Mouse (Mus musculus) heart, embryonic 14.5 days (tissue): ENCODE results near the gene 2010111I01Rik. TPM values are rescaled to one million over a fixed set of nuclear protein-coding genes. Genes with fewer than 3 reads are reported as not detected.

Experiments
- ATAC-seq: fragments of 200-750 bp; cut with Nextera tagmentation; 2 replicates; pipeline ENCODE4 v1.8.0; 2017; ENCODE audit warnings: low read depth, moderate TSS enrichment; ENCODE audit not compliant: insufficient number of reproducible peaks, insufficient read depth, low FRiP score
- H3K27ac ChIP-seq, 2 experiments: fragments of 200-500 bp in 1 of 2; fragments of 300-500 bp in 1 of 2; sonication (generic) in 1 of 2; replicated peaks in 1 of 2; 2 replicates each; pipeline ENCODE4 v1.5.1; 2012 to 2014; ENCODE audit warnings: low read depth in 2 of 2, low read length in 2 of 2, control low read depth in 1 of 2, mild to moderate bottlenecking in 1 of 2, mixed read lengths in 1 of 2; ENCODE audit not compliant: control insufficient read depth in 1 of 2, insufficient read depth in 1 of 2
- H3K27me3 ChIP-seq: fragments of 300-500 bp; sonication (generic); 2 replicates; pipeline ENCODE4 v1.6.1; 2014; ENCODE audit warnings: mild to moderate bottlenecking, low read length, control low read depth; ENCODE audit not compliant: control insufficient read depth, insufficient read depth
- H3K36me3 ChIP-seq: fragments of 300-500 bp; sonication (generic); 2 replicates; pipeline ENCODE4 v1.6.1; 2014; ENCODE audit warnings: mild to moderate bottlenecking, control low read depth, low read length, mixed read lengths; ENCODE audit not compliant: control insufficient read depth, insufficient read depth
- H3K4me1 ChIP-seq, 2 experiments: fragments of 200-500 bp in 1 of 2; fragments of 300-500 bp in 1 of 2; sonication (generic) in 1 of 2; 2 replicates each; pipeline ENCODE4 v1.6.1; 2012 to 2014; ENCODE audit warnings: low read length in 2 of 2, control low read depth in 1 of 2, mixed read lengths in 1 of 2; ENCODE audit not compliant: control insufficient read depth in 2 of 2, insufficient read depth in 2 of 2
- H3K4me2 ChIP-seq: fragments of 300-500 bp; sonication (generic); 2 replicates; pipeline ENCODE4 v1.6.1; 2014; ENCODE audit warnings: mild to moderate bottlenecking, low read length
- H3K4me3 ChIP-seq, 2 experiments: fragments of 200-500 bp in 1 of 2; fragments of 300-500 bp in 1 of 2; sonication (generic) in 1 of 2; 2 replicates each; pipeline ENCODE4 v1.5.1; 2012 to 2014; ENCODE audit warnings: low read length in 2 of 2, mild to moderate bottlenecking in 2 of 2, control low read depth in 1 of 2, low read depth in 1 of 2, moderate library complexity in 1 of 2; ENCODE audit not compliant: control insufficient read depth in 1 of 2, insufficient read depth in 1 of 2
- H3K9ac ChIP-seq: fragments of 300-500 bp; sonication (generic); 2 replicates; pipeline ENCODE4 v1.6.1; 2014; ENCODE audit warnings: mild to moderate bottlenecking, low read length
- H3K9me3 ChIP-seq: fragments of 300-500 bp; sonication (generic); 2 replicates; pipeline ENCODE4 v1.6.1; 2016; ENCODE audit warnings: low read length, control low read depth; ENCODE audit not compliant: control insufficient read depth
- WGBS: fragments of 180-500 bp; shearing (Covaris S2); extraction: QIAGEN DNeasy Blood & Tissue Kit; methylation state at CpG from one replicate; pipeline ENCODE4 v1.1.7; 2014; 5-methylcytosine and 5-hydroxymethylcytosine counted together
- polyA plus RNA-seq: library from polyadenylated mRNA; unstranded; fragments of >200 nt; fragmentation: Nextera tagmentation; extraction: Ambion mirVana; gene quantifications from 2 replicates; pipeline ENCODE4 v1.2.1, GENCODE M21; 2014

Gene 2010111I01Rik
- polyA plus RNA-seq, 1 experiment from 2014 or later: 69.5 TPM

DNA sequence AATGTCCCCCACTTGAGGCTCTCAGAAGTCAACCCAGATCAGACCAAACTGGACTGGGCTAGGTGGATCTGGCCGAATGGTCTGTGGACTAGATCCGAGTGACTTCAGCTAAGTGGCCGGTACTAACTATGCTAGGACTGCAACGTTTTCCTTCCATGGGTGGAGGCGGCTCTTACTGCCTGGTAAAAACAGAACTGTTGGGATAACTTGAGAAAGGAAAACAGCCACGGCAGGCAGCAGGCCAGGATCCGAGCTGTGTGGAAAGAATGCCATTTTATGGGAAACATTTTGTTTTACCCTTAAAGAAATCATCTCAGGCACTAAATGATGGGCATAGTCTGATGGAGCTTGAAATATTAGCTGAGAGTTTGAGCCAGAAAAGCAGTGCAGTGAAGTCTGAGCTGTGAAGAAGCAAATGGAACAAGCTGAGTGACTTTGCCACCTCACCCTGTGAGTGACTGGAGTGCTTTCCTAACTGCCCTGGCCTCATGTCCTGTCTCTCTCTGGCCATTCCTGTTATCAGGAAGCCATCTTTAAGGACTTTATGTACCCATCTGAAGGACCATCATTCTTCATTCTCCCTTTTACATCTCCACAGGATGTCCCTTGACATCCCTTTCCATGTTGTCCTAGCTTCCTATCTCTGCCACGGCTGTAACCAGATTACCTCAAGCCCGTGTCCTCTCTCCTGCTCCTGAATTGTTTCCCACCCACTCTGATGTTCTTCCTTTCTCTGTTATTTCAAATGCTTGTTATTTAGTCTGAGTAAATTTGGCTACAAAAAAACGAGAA lies 277.9 kb downstream of the 2010111I01Rik start:
- H3K27ac ChIP-seq: peak overlapping the region; percentile 81 to 99
- peak overlapping the region; percentile 97 for H3K9ac ChIP-seq
- H3K36me3 ChIP-seq: peaks cover 21% of the 10 kb centered on the region
- no peak for ATAC-seq
- no peaks in the 10 kb centered on the region for H3K9me3 ChIP-seq
- H3K4me1 ChIP-seq: peaks cover 24 to 67% of the 10 kb centered on the region in 2 experiments
- no peaks in the 10 kb centered on the region for H3K27me3 ChIP-seq
- peak overlapping the region; percentile 81 for H3K4me2 ChIP-seq
- WGBS: 34% methylated on average over 10 of the region's 10 CpGs
- peak overlapping the region; percentile 41 to 87 for H3K4me3 ChIP-seq

DNA sequence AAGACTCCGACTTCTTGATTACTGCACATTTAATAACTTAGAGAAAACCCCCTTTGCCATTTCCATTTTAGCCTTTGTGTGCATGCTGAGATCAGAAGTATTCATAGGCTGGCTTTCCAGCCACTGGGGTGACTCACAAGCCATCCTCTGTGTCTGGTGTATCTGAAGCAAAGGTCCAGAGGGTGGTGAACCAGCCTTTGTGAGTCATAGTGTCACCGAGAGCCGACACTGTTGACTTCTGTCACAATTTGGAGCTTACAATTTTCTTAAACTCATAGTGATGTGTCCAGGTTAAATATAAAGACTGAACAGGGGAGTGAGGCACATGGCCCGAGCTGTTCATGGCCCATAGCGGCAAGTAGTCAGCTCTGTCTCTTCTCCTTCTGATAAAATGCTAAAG lies 278.9 kb downstream of the 2010111I01Rik start:
- no peak for ATAC-seq
- Histone ChIP-seq H3K27me3 (no peaks in the 10 kb centered on the region), H3K9me3 (no peaks in the 10 kb centered on the region), H3K27ac (peak overlapping the region; percentile 12 to 37; a peak in 3 of 4 replicates), H3K36me3 (peaks cover 21% of the 10 kb centered on the region), H3K9ac (peak overlapping the region; percentile 38), H3K4me3 (peak overlapping the region; percentile 3 to 8; a peak in 2 of 4 replicates), H3K4me2 (peak overlapping the region; percentile 81), H3K4me1 (peaks cover 25 to 76% of the 10 kb centered on the region in 2 experiments)
- 63% methylated on average over 5 of the region's 5 CpGs for WGBS

DNA sequence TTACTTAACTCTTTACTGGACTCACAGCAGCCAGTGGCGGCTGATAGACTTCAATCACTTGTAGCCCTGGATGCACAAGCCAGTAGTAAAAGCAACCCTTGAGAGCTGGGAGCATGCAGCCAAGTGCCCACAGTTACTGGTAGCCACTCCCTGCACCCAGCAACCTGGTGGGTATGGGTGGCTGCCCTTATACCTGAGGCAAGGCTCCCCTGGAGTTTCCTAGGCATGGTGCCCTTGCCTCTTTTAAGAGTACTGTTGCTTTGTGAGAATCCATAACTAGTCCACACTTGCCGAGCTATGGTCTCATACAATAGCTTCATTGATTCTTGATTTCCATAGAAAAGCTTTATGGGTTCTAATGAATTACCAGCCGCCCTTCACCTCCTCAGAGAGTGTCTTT lies 279.7 kb downstream of the 2010111I01Rik start:
- Histone ChIP-seq H3K4me2 (peak overlapping the region; percentile 81), H3K4me1 (peaks cover 29 to 79% of the 10 kb centered on the region in 2 experiments), H3K27ac (peak overlapping the region in 1 of 2 experiments; percentile 69; a peak in 1 of 4 replicates), H3K9me3 (no peaks in the 10 kb centered on the region), H3K36me3 (peaks cover 21% of the 10 kb centered on the region), H3K4me3 (no peak overlapping the region), H3K9ac (peak overlapping the region; percentile 38; the same call in 1 of the 2 replicates), H3K27me3 (no peaks in the 10 kb centered on the region)
- 82% methylated on average over 3 of the region's 3 CpGs for WGBS
- ATAC-seq: no peak

DNA sequence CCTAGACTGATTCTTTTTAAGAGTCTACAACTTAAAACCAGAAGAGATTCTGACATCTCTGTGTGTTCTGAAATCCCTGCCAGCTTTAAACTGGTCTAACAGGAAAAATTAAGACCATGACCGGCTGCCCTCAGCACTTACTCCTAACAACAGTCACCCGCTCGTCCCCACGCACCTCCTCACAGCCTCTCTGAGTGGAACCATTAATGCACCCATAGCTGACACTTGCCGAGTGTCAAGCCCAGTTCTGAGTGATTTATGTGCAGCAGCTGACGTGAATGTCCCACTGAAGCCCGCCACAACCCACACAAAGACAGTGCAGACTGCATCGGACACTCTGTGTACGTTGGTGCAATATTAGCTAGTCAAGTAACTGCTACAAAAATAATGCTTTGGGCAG lies 280.5 kb downstream of the 2010111I01Rik start:
- peak overlapping the region; percentile 81 for H3K4me2 ChIP-seq
- H3K36me3 ChIP-seq: peaks cover 21% of the 10 kb centered on the region
- H3K9me3 ChIP-seq: no peaks in the 10 kb centered on the region
- H3K27ac ChIP-seq: peak overlapping the region; percentile 69 to 80
- H3K4me1 ChIP-seq: peaks cover 33 to 87% of the 10 kb centered on the region in 2 experiments
- H3K4me3 ChIP-seq: no peak overlapping the region
- peak overlapping the region; percentile 38 for H3K9ac ChIP-seq
- WGBS: 43% methylated on average over 9 of the region's 9 CpGs
- no peaks in the 10 kb centered on the region for H3K27me3 ChIP-seq
- no peak for ATAC-seq

DNA sequence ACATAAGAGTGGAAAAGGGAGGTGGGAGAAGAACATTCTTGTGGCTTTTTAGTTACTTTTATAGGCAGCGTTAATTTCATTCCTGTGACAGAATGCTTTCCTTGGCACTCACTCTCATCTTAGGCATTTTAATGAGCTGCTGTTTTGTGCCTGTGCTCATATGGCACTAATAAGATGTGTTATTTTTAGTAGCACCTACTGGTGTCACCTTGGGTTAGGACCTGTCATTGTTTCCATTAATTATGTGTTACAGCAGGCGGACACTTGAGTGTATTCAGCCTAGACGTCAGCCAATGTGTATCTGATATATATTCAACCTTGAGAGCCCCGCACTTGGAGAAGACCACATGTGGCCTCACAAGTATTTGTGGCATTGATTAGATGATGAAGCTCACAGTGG lies 281.1 kb downstream of the 2010111I01Rik start:
- H3K4me2 ChIP-seq: peak overlapping the region; percentile 81; the same call in 1 of the 2 replicates
- 42% methylated on average over 4 of the region's 4 CpGs for WGBS
- no peaks in the 10 kb centered on the region for H3K9me3 ChIP-seq
- no peaks in the 10 kb centered on the region for H3K27me3 ChIP-seq
- no peak overlapping the region for H3K4me3 ChIP-seq
- no peak for ATAC-seq
- peaks cover 36 to 93% of the 10 kb centered on the region in 2 experiments for H3K4me1 ChIP-seq
- H3K27ac ChIP-seq: peak overlapping the region in 1 of 2 experiments; percentile 69; a peak in 2 of 4 replicates
- H3K36me3 ChIP-seq: peaks cover 21% of the 10 kb centered on the region
- no peak overlapping the region; the same call in 1 of the 2 replicates for H3K9ac ChIP-seq

DNA sequence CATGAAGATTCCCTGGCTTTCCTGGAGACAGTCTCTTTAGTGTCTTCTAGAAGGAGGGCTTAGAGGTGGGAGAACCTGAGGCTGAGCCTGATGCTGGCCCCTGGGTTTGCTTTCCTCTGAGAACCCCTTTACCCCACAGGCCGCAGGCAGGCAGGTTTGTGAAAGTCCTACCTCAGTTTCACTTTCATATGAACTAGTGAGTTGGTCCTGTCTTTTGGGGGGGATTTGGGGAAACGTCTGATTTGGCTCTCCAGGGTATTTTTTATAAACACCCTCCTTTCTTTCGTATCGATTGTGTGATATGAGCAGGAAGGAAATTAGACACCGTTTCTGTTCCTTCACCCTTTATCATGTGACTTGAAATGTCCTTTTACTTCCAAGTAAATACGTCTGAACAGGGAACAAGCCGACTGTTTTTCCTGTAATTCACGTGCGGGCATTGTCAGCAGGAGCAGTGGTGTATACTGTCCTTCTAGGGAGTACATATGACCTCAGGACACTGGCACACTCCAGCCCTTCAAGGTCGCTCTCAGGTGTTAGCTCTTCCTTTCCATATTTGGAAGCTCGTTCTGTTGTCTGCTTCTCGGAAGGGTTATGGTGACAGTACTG lies 281.7 kb downstream of the 2010111I01Rik start:
- no peaks in the 10 kb centered on the region for H3K27me3 ChIP-seq
- peaks cover 40 to 95% of the 10 kb centered on the region in 2 experiments for H3K4me1 ChIP-seq
- H3K27ac ChIP-seq: peak overlapping the region; percentile 2 to 69; a peak in 3 of 4 replicates
- ATAC-seq: no peak
- H3K4me2 ChIP-seq: peak overlapping the region; percentile 45
- no peaks in the 10 kb centered on the region for H3K9me3 ChIP-seq
- 36% methylated on average over 12 of the region's 12 CpGs for WGBS
- no peak overlapping the region for H3K4me3 ChIP-seq
- H3K9ac ChIP-seq: peak overlapping the region; percentile 50
- peaks cover 21% of the 10 kb centered on the region for H3K36me3 ChIP-seq

DNA sequence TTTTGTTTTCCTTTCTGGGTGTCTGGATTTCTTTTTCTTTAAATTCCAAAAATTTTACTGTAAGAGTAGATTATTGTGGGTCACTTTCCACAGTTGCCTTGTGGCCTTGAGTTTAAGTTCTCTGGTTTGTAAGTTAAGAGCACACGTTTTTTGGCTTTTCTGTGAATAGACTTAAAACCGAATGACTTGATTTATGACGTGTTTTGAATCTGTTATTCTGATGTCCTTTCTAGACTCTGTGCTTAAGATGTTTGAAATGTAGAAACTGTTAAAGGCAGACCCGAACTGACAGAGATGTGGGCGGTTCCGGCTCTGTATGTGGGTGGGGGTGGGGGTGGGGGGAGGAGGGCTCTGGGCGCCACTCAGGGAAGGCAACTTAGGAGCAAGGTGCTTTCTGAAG lies 282.3 kb downstream of the 2010111I01Rik start:
- 73% methylated on average over 7 of the region's 7 CpGs for WGBS
- Histone ChIP-seq H3K27ac (peak overlapping the region in 1 of 2 experiments; percentile 69; a peak in 2 of 4 replicates), H3K9ac (no peak overlapping the region), H3K4me3 (no peak overlapping the region), H3K4me2 (peak overlapping the region; percentile 45), H3K36me3 (peaks cover 18% of the 10 kb centered on the region), H3K9me3 (no peaks in the 10 kb centered on the region), H3K4me1 (peaks cover 39 to 95% of the 10 kb centered on the region in 2 experiments), H3K27me3 (no peaks in the 10 kb centered on the region)
- no peak for ATAC-seq
